Mouse (Mus musculus) E14TG2a.4 (cell line): ENCODE data around the gene Angptl1.

ENCODE experiments used
- H3K27me3 ChIP-seq: 2 replicates; pipeline ENCODE4 v1.6.1; 2014; ENCODE audit warnings: low read length, control low read depth; ENCODE audit not compliant: insufficient read depth
- H3K36me3 ChIP-seq: 2 replicates; pipeline ENCODE4 v1.6.1; 2014; ENCODE audit warnings: low read length, control low read depth; ENCODE audit not compliant: insufficient read depth
- H3K4me1 ChIP-seq: replicated peaks from 2 replicates; pipeline ENCODE4 v1.6.1; 2014; ENCODE audit warnings: low read depth, low read length, control low read depth
- H3K4me3 ChIP-seq: replicated peaks from 2 replicates; pipeline ENCODE4 v1.5.1; 2014; ENCODE audit warnings: mild to moderate bottlenecking, low read length
- H3K9me3 ChIP-seq: 2 replicates; pipeline ENCODE4 v1.6.1; 2014; ENCODE audit warnings: low read length, control low read depth
- CTCF ChIP-seq: conservative IDR thresholded peaks from 2 replicates; pipeline ENCODE4 v1.5.1; 2014; ENCODE audit warnings: low read length
- NANOG ChIP-seq: IDR thresholded peaks from 2 replicates; pipeline ENCODE4 v1.6.1; 2014; ENCODE audit warnings: borderline replicate concordance, low read length, mixed read lengths
- POU5F1 ChIP-seq: IDR thresholded peaks from 2 replicates; pipeline ENCODE4 v1.6.1; 2014; ENCODE audit warnings: low read length, borderline replicate concordance

Angptl1 gene

GRCm38 (mm10) chr1:156859711-156860250, 21.4 kb downstream of the Angptl1 start:
- peaks cover 4% of the 10 kb centered on the region; the same call in 1 of the 2 replicates for H3K36me3 ChIP-seq
- no peaks in the 10 kb centered on the region for H3K27me3 ChIP-seq
- no peak for TF ChIP-seq POU5F1
- no peak for TF ChIP-seq NANOG
- no peak for TF ChIP-seq CTCF
- no peaks in the 10 kb centered on the region for H3K9me3 ChIP-seq
- H3K4me3 ChIP-seq, result no peak overlapping the region
- H3K4me1 ChIP-seq, result peaks cover 4% of the 10 kb centered on the region; the same call in 1 of the 2 replicates

GRCm38 (mm10) chr1:156860266-156860665, 21.9 kb downstream of the Angptl1 start:
- TF ChIP-seq NANOG (no peak), CTCF (no peak), POU5F1 (no peak)
- Histone ChIP-seq H3K36me3 (peaks cover 4% of the 10 kb centered on the region; the same call in 1 of the 2 replicates), H3K4me1 (peaks cover 4% of the 10 kb centered on the region; the same call in 1 of the 2 replicates), H3K4me3 (no peak overlapping the region), H3K27me3 (no peaks in the 10 kb centered on the region), H3K9me3 (no peaks in the 10 kb centered on the region)

- Histone ChIP-seq H3K27me3 (no peaks in the 10 kb centered on the region), H3K4me3 (no peak overlapping the region), H3K36me3 (peaks cover under 1% of the 10 kb centered on the region; the same call in 1 of the 2 replicates), H3K4me1 (peaks cover 4% of the 10 kb centered on the region; the same call in 1 of the 2 replicates), H3K9me3 (no peaks in the 10 kb centered on the region)
- TF ChIP-seq POU5F1 (no peak), CTCF (no peak), NANOG (no peak)
These were observed 23.2 kb downstream of the Angptl1 start for GRCm38 (mm10) chr1:156861475-156862043.

- H3K4me1 ChIP-seq, result peaks cover 4% of the 10 kb centered on the region; the same call in 1 of the 2 replicates
- no peak for TF ChIP-seq NANOG
- no peak for TF ChIP-seq POU5F1
- no peak for TF ChIP-seq CTCF
- H3K36me3 ChIP-seq, result peaks cover 16% of the 10 kb centered on the region; the same call in 1 of the 2 replicates
- H3K27me3 ChIP-seq, result no peaks in the 10 kb centered on the region
- no peaks in the 10 kb centered on the region for H3K9me3 ChIP-seq
- no peak overlapping the region for H3K4me3 ChIP-seq
These were observed 25.4 kb downstream of the Angptl1 start for GRCm38 (mm10) chr1:156863726-156864125.

GRCm38 (mm10) chr1:156864240-156864639, 25.9 kb downstream of the Angptl1 start:
- TF ChIP-seq POU5F1, result no peak
- no peak for TF ChIP-seq CTCF
- no peak for TF ChIP-seq NANOG
- no peaks in the 10 kb centered on the region for H3K9me3 ChIP-seq
- no peak overlapping the region for H3K4me3 ChIP-seq
- peaks cover 16% of the 10 kb centered on the region; the same call in 1 of the 2 replicates for H3K36me3 ChIP-seq
- no peaks in the 10 kb centered on the region for H3K27me3 ChIP-seq
- H3K4me1 ChIP-seq, result peaks cover 4% of the 10 kb centered on the region; the same call in 1 of the 2 replicates

- no peaks in the 10 kb centered on the region for H3K4me1 ChIP-seq
- H3K36me3 ChIP-seq, result peaks cover 35% of the 10 kb centered on the region
- no peaks in the 10 kb centered on the region for H3K27me3 ChIP-seq
- H3K9me3 ChIP-seq, result no peaks in the 10 kb centered on the region
- H3K4me3 ChIP-seq, result no peak overlapping the region
- no peak for TF ChIP-seq CTCF
- TF ChIP-seq POU5F1, result no peak
- no peak for TF ChIP-seq NANOG
These were observed 31.7 kb downstream of the Angptl1 start for GRCm38 (mm10) chr1:156870028-156870427.

- Histone ChIP-seq H3K4me1 (no peaks in the 10 kb centered on the region), H3K4me3 (no peak overlapping the region), H3K27me3 (no peaks in the 10 kb centered on the region), H3K9me3 (no peaks in the 10 kb centered on the region), H3K36me3 (peaks cover 35% of the 10 kb centered on the region)
- TF ChIP-seq NANOG (no peak), POU5F1 (no peak), CTCF (no peak)
These were observed 32.3 kb downstream of the Angptl1 start for GRCm38 (mm10) chr1:156870616-156871015.

GRCm38 (mm10) chr1:156884782-156885181, 46.4 kb downstream of the Angptl1 start:
- no peak overlapping the region for H3K4me3 ChIP-seq
- H3K4me1 ChIP-seq, result no peaks in the 10 kb centered on the region
- peaks cover 14% of the 10 kb centered on the region for H3K9me3 ChIP-seq
- peaks cover 58% of the 10 kb centered on the region for H3K36me3 ChIP-seq
- no peaks in the 10 kb centered on the region for H3K27me3 ChIP-seq
- TF ChIP-seq POU5F1 (no peak), CTCF (no peak), NANOG (no peak)
